Mouse (Mus musculus) myocyte (in vitro differentiated cells): ENCODE measurements around the gene Scarb1. TPM values are rescaled to one million over a fixed set of nuclear protein-coding genes. Genes with fewer than 3 reads are reported as not detected.
A peak's percentile ranks its signal among the peaks of the same experiment; 100 is the strongest.

Source experiments
- H3K27me3 ChIP-seq: one replicate; pipeline ENCODE4 v1.6.1; 2011; ENCODE audit not compliant: control insufficient read depth, insufficient read depth, insufficient read length
- H3K36me3 ChIP-seq: one replicate; pipeline ENCODE4 v1.6.1; 2011; ENCODE audit not compliant: control insufficient read depth, insufficient read depth
- H3K4me2 ChIP-seq: one replicate; pipeline ENCODE4 v1.6.1; 2011; ENCODE audit warnings: low read depth, control low read depth
- H3K4me3 ChIP-seq: one replicate; pipeline ENCODE4 v1.5.1; 2011; ENCODE audit warnings: mild to moderate bottlenecking, control low read depth, moderate library complexity
- H3K79me2 ChIP-seq: one replicate; pipeline ENCODE4 v1.6.1; 2011; ENCODE audit not compliant: control insufficient read depth, insufficient read depth
- H3ac ChIP-seq: one replicate; pipeline ENCODE4 v1.6.1; 2011; ENCODE audit not compliant: control insufficient read depth, insufficient read length
- CEBPB ChIP-seq: IDR thresholded peaks from 2 replicates; pipeline ENCODE4 v1.6.1; 2011; ENCODE audit warnings: mild to moderate bottlenecking, moderate library complexity; ENCODE audit not compliant: poor library complexity, insufficient read depth, severe bottlenecking
- E2F4 ChIP-seq: IDR thresholded peaks from one replicate; pipeline ENCODE4 v1.6.1; 2011; ENCODE audit warnings: mild to moderate bottlenecking, control low read depth, moderate library complexity; ENCODE audit not compliant: insufficient read depth
- MAX ChIP-seq: IDR thresholded peaks from one replicate; pipeline ENCODE4 v1.6.1; 2011; ENCODE audit warnings: low read depth, mild to moderate bottlenecking, control low read depth
- MYOD1 ChIP-seq, 3 experiments: IDR thresholded peaks; one replicate each; pipeline ENCODE4 v1.6.1; 2011; ENCODE audit warnings: control low read depth in 2 of 3, low read depth in 2 of 3, mild to moderate bottlenecking in 2 of 3, moderate library complexity in 1 of 3; ENCODE audit not compliant: insufficient read length in 2 of 3, control insufficient read depth in 1 of 3
- MYOG ChIP-seq, 3 experiments: IDR thresholded peaks; one replicate each; pipeline ENCODE4 v1.6.1; 2011; ENCODE audit warnings: control low read depth in 2 of 3, low read depth in 2 of 3, mild to moderate bottlenecking in 2 of 3; ENCODE audit not compliant: insufficient read length in 2 of 3, control insufficient read depth in 1 of 3, insufficient read depth in 1 of 3
- POLR2A ChIP-seq: IDR thresholded peaks from one replicate; pipeline ENCODE4 v1.6.1; 2011; ENCODE audit warnings: low read depth, mild to moderate bottlenecking, control low read depth, moderate library complexity; ENCODE audit not compliant: insufficient read length
- POLR2AphosphoS2 ChIP-seq: IDR thresholded peaks from one replicate; pipeline ENCODE4 v1.6.1; 2011; ENCODE audit warnings: low read depth, control low read depth; ENCODE audit not compliant: insufficient read length
- REST ChIP-seq: IDR thresholded peaks from one replicate; pipeline ENCODE4 v1.6.1; 2011; ENCODE audit warnings: mild to moderate bottlenecking, control low read depth, moderate library complexity; ENCODE audit not compliant: insufficient read depth, insufficient read length
- SRF ChIP-seq: IDR thresholded peaks from one replicate; pipeline ENCODE4 v1.6.1; 2011; ENCODE audit warnings: low read depth; ENCODE audit not compliant: control insufficient read depth, insufficient read length
- TCF12 ChIP-seq: IDR thresholded peaks from one replicate; pipeline ENCODE4 v1.6.1; 2011; ENCODE audit warnings: mild to moderate bottlenecking, control low read depth; ENCODE audit not compliant: poor library complexity, insufficient read depth, severe bottlenecking
- TCF3 ChIP-seq: IDR thresholded peaks from one replicate; pipeline ENCODE4 v1.6.1; 2011; ENCODE audit warnings: low read depth, control low read depth; ENCODE audit not compliant: insufficient read length
- USF1 ChIP-seq: IDR thresholded peaks from one replicate; pipeline ENCODE4 v1.6.1; 2011; ENCODE audit warnings: low read depth, mild to moderate bottlenecking, control low read depth, moderate library complexity
- polyA plus RNA-seq: library from polyadenylated mRNA; unstranded; fragments of >200 nt; fragmentation: generic; extraction: Trizol; gene quantifications from one replicate; pipeline ENCODE4 v1.2.1, GENCODE M21; 2012; ENCODE audit warnings: missing spikeins

The Scarb1 gene
- polyA plus RNA-seq, 1 experiment: 28.6 TPM

DNA sequence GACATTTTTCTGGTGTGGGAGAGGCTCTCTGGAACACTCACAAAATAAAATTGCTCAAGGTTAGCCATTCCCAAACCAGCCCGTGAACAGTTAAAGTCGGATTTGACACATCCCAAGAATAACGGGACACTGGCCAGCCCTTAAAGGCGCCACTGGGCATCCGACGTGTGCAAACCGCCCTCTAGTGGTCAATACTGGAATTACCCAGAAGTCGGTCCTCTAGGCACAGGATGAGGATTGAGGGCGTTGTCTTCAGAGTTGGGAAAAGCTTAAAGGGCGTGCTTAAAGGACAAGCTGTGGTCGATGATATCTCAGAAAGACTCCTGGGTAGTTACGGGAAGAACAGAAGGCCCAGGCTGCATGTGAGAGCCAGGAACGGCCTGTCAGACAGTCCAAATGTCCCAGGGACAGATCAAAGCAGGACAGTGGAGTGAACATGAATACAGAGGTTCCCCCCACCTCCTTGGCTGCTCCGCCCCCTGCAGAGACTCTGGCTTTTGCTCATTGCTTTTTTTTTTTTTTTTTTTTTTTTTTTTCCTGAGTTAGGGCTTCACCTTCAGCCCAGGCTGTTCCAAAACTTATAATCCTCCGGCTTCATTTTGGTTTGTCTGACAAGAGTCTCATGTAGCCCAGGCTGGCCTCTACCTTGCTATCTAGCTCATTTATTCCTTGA, 69.2 kb downstream of the Scarb1 start:
- Histone ChIP-seq H3K36me3 (no peaks in the 10 kb centered on the region), H3K4me2 (peak overlapping the region; percentile 61), H3K79me2 (no peaks in the 10 kb centered on the region), H3K4me3 (no peak overlapping the region), H3ac (no peak overlapping the region), H3K27me3 (no peaks in the 10 kb centered on the region)
- TF ChIP-seq E2F4: no peak
- no peak for TF ChIP-seq REST
- TF ChIP-seq SRF: no peak
- TF ChIP-seq TCF12: no peak
- TF ChIP-seq MAX: no peak
- TF ChIP-seq POLR2A: no peak
- TF ChIP-seq MYOG (IDR thresholded peaks at IDR 0.05; ENCODE audit: control insufficient read depth in 1 of 3, insufficient read depth in 1 of 3, insufficient read length in 2 of 3, low read depth in 2 of 3): no peak
- TF ChIP-seq POLR2AphosphoS2: no peak
- TF ChIP-seq CEBPB: no peak
- TF ChIP-seq USF1: no peak
- no peak for TF ChIP-seq TCF3
- TF ChIP-seq MYOD1 (IDR thresholded peaks at IDR 0.05; ENCODE audit: control insufficient read depth in 1 of 3, insufficient read length in 2 of 3, low read depth in 2 of 3): no peak

DNA sequence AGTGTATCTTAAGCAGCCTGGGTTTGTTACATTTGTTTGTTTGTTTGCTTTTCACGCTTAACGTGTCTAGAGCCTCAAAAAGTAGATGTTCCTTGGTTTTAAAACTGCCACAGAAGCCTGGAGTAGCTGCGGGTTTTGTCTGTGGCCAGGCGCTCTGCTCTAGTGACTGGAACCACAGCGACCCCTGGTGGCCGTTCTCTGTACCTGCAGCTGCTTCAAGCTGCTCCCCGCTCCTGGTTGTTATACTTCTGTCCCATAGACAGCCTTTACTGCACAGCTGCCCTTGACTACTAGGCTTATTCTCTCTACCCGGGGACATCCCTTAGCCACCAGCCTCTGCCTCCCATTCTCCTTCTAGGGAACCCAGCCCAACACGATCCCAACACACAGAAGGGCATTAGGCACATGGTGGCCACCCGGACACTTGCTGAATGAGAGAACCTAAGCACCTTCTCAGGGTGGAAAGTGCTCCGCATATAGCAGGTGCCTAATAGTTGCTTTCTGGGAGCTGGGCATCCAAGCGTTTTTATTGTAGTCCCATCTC, 70.2 kb downstream of the Scarb1 start:
- Histone ChIP-seq H3K36me3 (no peaks in the 10 kb centered on the region), H3K4me2 (peak overlapping the region; percentile 46), H3ac (no peak overlapping the region), H3K4me3 (no peak overlapping the region), H3K27me3 (no peaks in the 10 kb centered on the region), H3K79me2 (no peaks in the 10 kb centered on the region)
- TF ChIP-seq MYOD1 (IDR thresholded peaks at IDR 0.05; ENCODE audit: control insufficient read depth in 1 of 3, insufficient read length in 2 of 3, low read depth in 2 of 3): peak in 1 of 3 experiments; percentile 13
- TF ChIP-seq POLR2A: no peak

DNA sequence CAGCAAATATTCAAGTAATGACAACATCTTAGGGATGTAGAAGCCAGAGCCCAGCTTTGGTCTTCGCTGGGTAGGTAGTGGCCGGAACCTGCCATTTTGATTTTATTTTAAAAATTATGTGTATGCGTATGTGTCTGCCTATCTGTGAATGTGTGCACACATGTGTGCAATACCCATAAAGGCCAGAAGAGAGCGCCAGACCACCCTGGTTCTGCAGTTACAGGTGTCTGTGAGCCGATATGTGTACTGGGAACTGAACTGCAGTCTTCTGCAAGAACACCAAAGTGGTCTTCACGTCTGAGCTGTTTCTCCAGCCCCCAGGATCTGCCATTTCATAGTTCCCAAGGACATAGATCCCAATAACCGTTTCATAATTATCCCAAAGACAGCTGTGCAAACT, 71.1 kb downstream of the Scarb1 start:
- no peaks in the 10 kb centered on the region for H3K79me2 ChIP-seq
- TF ChIP-seq CEBPB: no peak
- no peak overlapping the region for H3K4me2 ChIP-seq
- no peaks in the 10 kb centered on the region for H3K36me3 ChIP-seq
- no peaks in the 10 kb centered on the region for H3K27me3 ChIP-seq
- no peak overlapping the region for H3K4me3 ChIP-seq
- H3ac ChIP-seq: no peak overlapping the region

DNA sequence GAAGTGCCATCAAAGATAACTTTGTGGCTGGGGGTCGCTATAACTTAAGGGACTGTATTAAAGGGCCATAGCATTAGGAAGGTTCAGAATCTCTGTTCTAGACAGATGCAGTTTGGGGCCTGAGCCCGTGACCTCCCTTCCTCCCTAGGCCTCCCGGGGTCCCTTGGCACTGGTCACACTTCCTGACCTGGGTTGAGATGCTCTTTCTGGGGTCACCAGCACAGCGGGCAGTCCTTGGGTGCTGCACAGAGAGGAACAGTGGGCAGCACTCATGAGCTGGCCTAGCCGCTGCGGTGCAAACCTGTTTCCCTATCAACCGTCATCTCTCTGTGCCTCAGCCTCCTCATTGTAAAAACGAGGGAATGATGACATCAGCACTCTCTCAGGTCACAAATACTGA, 71.5 kb downstream of the Scarb1 start:
- TF ChIP-seq POLR2A: no peak
- TF ChIP-seq CEBPB: no peak
- TF ChIP-seq MYOG (IDR thresholded peaks at IDR 0.05; ENCODE audit: control insufficient read depth in 1 of 3, insufficient read depth in 1 of 3, insufficient read length in 2 of 3, low read depth in 2 of 3): no peak
- no peak for TF ChIP-seq POLR2AphosphoS2
- TF ChIP-seq MYOD1 (IDR thresholded peaks at IDR 0.05; ENCODE audit: control insufficient read depth in 1 of 3, insufficient read length in 2 of 3, low read depth in 2 of 3): no peak
- no peak for TF ChIP-seq REST
- TF ChIP-seq SRF: no peak
- TF ChIP-seq USF1: no peak
- TF ChIP-seq TCF12: no peak
- no peak for TF ChIP-seq E2F4
- no peak for TF ChIP-seq MAX
- no peak for TF ChIP-seq TCF3
- H3K27me3 ChIP-seq: no peaks in the 10 kb centered on the region
- H3K79me2 ChIP-seq: no peaks in the 10 kb centered on the region
- peak overlapping the region; percentile 72 for H3K4me2 ChIP-seq
- H3K4me3 ChIP-seq: no peak overlapping the region
- H3K36me3 ChIP-seq: no peaks in the 10 kb centered on the region
- H3ac ChIP-seq: no peak overlapping the region

DNA sequence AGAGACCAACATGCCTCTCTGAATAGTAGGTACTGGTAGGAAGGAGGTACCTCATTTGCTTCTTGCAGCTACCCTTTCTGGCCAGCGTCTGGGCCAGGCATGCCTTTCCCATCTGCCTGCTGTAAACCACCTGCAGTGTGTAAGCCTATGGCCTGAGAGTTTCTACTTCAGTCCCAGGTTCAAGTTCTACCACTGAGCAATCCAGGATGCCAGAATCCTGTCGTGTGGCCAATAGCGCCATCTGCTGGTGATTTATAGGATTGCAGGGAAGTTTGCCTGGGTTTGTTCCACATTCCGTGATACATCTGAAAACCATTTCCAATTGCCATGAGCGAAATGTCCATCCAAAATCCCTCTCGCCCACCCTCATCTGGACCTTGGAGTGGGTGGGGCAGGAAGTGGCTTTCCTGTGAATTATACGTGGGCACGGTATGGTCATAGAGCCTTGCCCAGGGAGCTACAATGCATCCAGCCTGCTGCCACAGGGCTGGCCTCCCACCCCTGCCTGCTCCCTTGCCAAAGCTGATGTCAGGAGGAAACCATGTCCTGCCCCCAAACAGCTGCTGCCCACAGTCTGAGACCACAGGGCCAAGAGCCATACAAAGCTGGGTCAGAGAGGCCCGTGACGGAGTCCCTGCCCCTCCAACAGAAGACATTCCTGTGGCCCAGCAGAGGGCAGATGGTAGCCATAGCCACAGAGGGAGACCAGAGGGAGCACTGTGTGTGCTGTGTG, 72.7 kb downstream of the Scarb1 start:
- no peak overlapping the region for H3K4me3 ChIP-seq
- H3K36me3 ChIP-seq: no peaks in the 10 kb centered on the region
- H3K4me2 ChIP-seq: peak overlapping the region; percentile 72
- no peaks in the 10 kb centered on the region for H3K27me3 ChIP-seq
- H3ac ChIP-seq: no peak overlapping the region
- TF ChIP-seq USF1: no peak
- TF ChIP-seq TCF3: peak; percentile 77
- TF ChIP-seq E2F4: no peak
- TF ChIP-seq POLR2AphosphoS2: no peak
- TF ChIP-seq REST: no peak
- no peak for TF ChIP-seq POLR2A
- peak; percentile 43 for TF ChIP-seq SRF
- TF ChIP-seq TCF12: peak; percentile 93
- TF ChIP-seq MYOD1 (IDR thresholded peaks at IDR 0.05; ENCODE audit: control insufficient read depth in 1 of 3, insufficient read length in 2 of 3, low read depth in 2 of 3): peak; percentile 70 to 98 (median 95)
- TF ChIP-seq MYOG (IDR thresholded peaks at IDR 0.05; ENCODE audit: control insufficient read depth in 1 of 3, insufficient read depth in 1 of 3, insufficient read length in 2 of 3, low read depth in 2 of 3): peak; percentile 95 to 98 (median 95)
- no peak for TF ChIP-seq CEBPB
- no peak for TF ChIP-seq MAX
- no peaks in the 10 kb centered on the region for H3K79me2 ChIP-seq
